Mouse (Mus musculus) layer of hippocampus, postnatal 36 days (tissue): Measurements from ENCODE around the gene Spint2. TPM values are rescaled to one million over a fixed set of nuclear protein-coding genes. Genes with fewer than 3 reads are reported as not detected.

Experiments used
- DNase-seq, 2 experiments: peaks; one replicate each; pipeline ENCODE4 v3.0.0; 2022
- total RNA-seq, 2 experiments: library from RNA; stranded (reverse); gene quantifications; 2 replicates each; pipeline ENCODE4 v1.2.3; 2021

The Spint2 gene
- 10 to 100 TPM; 16.1 to 19.2 TPM for total RNA-seq

DNA sequence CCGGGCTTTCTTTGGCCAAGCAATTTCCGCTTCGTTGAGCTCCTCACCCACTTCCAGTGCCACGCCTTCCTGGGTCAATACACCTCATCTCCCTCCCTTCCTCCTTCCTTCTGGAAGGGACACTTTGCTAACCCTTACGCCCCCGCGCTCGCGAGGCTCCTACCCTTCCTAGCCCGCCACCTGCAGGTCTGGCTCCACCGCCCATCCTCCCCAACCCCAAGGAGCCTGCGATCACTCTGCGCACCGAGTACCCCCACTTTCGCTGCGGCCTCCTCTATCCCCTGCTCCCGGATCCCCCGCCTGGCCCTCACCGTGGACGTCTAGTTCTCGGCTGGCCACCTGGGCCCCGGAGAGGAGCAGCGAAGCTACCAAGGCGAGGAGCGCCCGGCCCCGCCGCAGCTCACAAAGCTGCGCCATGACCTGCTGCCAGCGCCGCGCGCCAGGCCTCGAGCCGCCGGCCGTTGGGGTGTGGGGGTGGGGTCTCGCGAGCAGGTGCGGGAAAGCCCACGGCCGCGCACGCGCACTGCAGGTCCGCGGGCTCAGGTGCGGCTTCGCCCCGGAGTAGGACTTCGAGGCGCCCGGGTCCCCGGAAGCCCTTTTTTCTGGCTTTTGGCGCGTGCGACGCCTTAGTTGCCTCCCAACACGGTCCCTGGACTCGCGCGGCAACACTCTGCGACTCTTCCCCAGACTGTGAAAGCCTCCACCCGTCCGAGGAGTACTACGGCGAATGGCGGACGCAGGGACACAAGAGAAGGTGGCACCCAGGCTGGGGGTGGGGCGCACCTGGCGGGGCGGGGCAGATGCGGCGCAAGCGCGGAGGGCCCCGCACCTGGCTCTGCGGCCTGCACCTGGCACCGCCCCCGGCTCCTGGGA lies at the start of gene Spint2:
Gene Spint2 (minus strand): TSS at position 712 of the 873 bp plus-strand sequence.
- no peak for DNase-seq

DNA sequence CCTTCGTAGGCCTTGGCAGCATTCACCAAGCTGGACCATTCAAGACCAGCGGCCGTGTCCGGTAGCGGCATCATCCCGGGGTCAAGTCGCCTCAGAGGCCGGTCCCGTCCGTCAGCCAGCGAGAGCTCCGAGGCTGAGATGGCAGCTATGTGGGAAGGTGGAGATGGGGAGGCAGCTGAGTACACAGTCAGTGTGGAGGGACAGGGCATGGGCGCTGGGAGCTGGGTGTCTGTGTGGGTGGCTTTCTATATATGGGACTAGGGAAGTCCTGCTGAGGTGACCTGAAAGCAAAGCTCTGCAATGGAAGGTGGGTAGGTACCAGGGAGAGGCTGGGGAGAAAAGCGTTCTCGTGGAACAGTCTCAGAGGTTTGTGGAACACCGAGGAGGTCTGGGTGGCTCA lies 47.3 kb upstream of the Spint2 start:
- no peak for DNase-seq

DNA sequence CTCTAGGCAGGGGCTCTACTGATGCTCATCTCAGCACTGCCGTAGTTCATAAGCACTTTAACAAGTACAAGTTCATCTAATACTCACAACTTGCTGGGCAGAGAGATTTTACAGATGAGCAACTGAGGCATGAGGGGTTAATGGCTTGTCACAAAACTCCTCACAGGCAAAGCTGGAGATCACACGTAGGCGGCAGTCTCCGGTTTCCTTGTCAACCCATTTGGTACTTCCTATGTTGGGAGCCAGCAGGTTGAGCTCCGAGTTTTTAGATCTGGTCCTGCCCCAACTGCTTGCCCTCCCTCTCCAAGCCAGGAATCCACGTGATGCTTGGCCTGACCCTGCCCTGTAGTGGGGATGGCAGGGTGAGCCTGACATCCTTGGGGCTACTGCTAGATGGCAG lies 45.4 kb upstream of the Spint2 start:
- no peak for DNase-seq

DNA sequence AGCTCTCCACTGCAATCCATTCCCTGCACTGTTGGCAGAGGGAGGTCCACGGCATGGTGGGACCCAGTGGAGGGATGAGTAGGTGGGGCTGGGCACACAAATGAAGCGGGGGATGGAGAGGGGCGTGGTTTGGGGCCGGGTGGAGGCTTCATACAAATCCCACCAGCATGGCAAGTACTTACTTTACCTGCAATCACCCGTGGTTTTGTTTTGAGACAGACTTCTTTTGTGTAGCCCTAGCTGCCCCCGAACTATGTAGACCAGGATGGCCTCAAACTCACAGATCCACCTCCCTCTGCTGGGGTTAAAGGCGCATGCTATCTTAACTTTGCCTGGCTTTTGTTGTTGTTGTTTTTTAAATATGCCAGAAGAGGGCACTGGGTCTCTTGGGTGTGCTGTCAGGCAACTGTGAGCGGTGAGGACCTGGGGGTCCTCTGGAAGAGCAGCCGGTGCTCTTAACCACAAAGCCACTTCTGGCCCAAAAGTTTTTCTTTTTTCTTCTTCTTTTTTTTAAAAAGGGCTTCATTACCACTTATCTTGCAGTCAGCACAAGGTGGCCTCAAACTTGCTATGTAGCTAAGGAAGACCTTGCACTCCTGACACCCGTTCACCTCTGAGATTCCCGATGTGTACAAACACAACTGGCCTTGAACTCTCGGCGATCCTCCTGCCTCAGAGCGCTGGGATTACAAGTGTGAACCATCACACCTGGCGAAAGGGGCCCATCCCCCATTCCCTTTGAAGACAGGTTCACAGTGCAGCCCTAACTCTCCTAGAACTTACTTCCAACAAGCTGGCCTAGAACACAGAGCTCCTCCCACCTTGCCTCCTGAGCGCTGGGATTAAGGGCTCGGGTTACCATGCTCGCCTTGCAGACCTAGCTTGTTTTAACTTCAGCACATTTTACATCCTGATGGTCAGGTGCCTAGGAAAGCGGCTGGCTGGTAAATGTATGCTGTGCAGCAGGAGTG lies 37.9 kb upstream of the Spint2 start:
- no peak for DNase-seq

DNA sequence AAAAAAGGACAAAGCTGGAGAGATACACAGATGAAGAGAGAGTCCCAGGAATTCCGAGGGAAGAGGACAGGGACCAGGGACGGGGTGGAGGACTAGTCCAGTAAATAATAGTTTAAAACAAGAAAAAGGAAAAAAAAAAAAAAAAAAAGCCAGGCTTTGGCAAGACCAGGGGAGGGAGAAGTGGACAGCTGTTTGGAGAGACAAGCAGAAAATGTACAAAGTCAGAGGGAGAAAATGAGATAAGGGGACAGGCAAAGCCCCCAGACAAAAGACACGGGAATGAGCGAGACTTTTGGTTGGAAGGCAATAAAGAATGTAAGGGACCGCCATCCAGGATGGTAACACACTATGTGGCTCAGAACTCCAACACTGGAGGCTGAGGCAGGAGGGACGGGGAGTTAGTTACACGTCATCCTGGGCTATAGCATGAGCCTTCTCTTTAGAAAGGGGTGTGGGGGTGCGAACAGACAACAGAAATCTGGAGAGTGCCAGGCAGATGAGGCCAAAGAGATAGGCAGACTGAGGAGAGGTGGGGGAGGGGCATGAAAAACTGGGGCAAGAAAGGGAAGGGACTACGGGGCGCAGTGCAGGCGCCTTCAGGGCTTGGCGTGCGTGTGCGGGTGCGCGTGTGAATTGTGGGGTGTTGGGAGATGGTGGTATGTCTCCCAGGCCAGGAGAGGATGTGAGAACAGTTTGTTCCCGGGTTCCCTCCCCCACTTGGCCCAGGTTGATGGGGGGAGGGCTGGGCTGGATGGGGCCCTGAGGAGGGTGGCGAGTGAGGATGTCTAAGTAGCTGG lies 36.6 kb upstream of the Spint2 start:
- peak; percentile 44 to 53 for DNase-seq

DNA sequence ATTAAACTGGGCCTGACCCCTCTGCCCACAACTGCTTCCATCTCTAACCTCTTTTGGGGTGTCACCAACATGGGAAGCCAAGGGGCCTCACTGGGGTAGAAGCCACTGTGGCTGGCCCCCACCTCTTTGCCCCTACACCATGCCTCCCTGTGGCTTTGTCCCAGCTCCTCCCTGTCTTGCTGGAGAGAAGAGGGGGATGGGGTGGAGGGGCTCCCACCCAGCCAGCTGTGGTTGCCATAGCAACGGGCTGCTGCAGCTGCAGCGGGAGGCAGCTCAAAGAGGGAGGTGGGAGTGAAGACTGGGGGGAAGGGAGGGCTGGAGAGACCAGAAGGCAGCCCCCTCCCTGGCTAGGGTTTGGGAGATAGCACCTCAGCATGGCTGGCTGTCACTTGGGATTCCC lies 35.8 kb upstream of the Spint2 start:
- DNase-seq, result no peak

DNA sequence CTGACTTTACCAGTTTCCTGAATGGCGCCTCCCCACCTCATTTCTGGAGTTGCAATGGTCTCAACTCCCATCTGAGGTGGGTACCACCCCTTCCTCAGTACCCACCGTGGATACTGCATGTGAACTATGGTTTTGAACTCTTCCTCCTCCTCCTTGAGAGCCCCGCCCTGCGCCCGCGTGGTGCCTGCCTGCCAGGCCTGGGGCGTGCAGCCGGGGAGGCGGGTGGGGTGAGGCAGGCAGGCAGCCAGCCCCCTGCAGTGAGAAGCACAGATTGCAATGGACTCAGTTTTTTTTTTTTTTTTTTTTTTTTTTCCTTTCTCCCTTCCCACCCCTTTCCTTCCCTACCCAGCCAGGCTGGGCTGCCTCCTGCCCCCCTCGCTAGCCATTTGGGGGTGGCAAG lies 35.3 kb upstream of the Spint2 start:
- peak; percentile 72 to 73 for DNase-seq

DNA sequence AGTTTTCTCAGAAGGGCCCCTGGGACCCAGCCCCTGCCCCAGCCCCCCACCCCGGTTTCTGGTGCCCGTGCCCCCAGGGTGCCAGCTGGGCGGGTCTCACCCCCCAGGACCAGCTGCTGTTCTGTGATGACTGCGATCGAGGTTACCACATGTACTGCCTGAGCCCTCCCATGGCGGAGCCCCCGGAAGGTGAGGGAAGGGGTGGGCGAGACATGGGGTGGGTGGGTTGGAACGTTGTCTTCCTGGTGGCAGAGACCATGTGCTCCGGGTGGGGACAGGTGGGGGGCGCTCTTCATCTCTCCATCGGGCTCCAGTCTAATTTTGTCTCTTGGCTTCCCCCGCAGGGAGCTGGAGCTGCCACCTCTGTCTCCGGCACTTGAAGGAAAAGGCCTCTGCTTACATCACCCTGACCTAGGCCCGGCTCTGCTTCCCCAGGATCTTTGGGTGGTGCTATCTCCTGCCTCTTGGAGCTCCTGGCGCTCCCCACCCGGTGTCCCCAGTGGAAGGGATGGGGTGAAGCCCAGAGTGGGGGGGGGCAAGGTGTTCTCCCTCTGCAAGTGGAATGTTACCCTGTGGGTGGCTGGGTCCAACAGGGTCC lies 34.5 kb upstream of the Spint2 start:
- DNase-seq, result no peak

DNA sequence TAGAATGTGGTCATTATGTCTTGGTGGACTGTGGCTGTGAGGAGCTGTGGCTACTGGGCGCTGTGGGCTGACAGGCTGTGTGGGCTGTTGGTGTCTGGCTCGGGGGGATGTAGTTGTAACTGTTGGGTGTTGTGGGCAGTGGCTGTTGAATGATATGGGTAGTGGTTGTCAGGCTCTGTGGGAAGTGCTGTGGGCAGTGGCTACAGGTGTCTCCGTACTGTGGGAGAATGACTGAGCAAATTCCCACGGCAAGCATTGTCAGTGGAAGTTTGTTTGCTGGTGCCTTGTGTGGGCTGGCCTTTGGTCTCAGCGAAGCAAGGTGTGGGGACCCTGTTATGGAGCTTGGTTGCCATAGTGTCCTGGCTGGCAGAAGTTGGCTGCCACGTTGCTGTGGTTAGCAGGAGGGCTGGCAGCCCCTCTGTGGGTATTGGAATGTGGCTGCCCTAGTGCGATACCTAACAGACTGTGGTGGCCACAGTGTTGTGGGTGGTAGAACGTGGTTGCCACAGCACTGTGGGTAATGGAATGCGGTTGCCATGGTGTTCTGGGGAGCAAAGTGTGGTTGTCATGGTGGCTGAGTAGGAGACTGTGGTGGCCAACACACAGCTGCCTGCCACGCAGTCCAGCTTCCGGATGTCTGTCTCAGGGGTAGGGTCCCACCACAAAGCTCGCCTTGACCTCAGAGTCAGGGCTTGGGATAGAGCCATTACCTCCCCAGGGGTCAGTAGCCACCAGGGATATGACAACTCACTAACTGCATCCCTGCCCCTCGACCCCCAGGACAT lies 33.3 kb upstream of the Spint2 start:
- peak; percentile 72 to 75 for DNase-seq

DNA sequence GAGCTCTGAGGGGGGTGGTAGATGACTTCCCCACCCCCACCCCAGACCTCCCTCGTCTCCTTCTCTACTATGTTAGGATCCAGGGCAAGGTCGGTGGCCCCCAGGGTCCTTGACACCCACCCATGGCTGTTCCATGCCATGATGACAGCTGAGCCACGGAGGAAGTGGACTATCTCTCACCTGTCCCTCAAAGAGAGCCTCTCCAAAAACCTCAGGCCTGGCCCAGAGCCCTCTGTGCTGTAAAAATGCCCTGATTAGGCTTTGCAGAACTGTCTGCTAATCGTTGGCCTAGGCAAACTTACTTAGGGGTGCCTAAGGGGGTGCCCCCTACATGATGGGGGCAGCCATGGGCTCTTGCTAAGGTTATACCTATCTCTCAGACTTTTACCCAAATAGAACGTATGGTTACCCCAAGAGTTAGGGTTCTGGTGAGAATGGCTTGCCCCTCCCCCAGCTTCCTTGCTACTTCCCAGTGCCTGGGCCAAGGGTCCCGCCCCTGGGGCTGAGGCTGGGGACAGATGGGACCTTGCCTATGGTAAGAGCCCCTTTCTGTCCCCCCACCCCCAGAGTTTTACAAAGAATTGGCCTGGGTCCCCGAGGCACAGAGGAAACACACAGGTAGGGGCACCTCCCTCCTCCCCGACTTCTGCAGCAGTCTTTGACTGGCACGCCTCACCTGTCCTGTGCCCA lies 32.0 kb upstream of the Spint2 start:
- no peak for DNase-seq

DNA sequence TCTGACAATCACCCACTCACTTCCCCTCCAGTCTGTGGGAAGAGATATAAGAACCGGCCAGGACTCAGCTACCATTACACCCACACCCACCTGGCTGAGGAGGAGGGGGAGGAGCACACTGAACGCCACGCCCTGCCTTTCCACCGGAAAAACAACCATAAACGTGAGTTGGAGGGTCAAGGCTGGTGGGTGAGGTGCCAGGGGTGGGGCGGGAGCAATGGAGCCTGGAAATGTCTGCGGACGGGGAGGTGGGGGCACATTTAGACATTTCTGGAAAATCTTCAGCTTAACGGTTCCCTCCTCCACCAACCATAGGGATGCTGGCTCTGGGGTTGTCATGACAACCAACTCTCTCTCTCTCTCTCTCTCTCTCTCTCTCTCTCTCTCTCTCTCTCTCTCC lies 31.3 kb upstream of the Spint2 start:
- no peak for DNase-seq

DNA sequence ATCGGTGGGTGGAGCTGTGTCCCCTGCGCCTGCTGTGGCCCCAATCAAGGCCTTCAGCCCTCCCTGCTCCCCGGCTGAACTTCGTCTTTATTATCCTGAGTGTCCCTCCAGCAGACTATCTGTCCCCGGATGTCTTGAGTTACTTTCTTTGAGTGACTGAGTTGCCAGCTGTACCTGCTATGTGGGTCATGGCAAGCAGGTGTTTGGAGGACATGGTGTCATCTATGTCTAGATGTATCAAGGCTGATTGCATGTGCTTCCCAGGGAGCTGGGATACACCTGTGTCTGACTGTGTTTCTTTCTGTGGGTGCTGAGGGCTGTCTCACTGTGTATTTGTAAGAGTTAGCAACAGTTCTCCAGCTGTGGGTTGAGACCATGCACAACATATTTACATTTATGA lies 28.0 kb upstream of the Spint2 start:
- DNase-seq, result no peak

DNA sequence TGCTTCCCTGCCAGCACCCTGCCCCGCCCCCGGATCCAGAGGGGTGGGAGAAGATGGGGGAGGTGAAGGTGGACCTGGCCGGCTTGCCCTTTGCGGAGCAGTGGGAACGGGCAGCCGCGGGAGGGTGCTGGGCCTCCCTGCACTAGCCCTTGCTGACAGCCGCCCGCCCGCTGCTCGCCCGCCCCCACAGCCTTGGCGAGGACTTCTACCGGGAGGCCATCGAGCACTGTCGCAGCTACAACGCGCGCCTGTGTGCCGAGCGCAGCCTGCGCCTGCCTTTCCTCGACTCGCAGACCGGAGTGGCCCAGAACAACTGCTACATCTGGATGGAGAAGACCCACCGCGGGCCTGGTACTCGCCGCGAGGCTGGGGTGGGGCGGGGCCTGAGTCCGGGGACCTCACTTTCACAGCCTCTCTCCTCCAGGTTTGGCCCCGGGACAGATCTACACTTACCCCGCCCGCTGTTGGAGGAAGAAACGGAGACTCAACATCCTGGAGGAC lies 27.6 kb upstream of the Spint2 start:
- peak in 1 of 2 experiments; percentile 65 for DNase-seq

DNA sequence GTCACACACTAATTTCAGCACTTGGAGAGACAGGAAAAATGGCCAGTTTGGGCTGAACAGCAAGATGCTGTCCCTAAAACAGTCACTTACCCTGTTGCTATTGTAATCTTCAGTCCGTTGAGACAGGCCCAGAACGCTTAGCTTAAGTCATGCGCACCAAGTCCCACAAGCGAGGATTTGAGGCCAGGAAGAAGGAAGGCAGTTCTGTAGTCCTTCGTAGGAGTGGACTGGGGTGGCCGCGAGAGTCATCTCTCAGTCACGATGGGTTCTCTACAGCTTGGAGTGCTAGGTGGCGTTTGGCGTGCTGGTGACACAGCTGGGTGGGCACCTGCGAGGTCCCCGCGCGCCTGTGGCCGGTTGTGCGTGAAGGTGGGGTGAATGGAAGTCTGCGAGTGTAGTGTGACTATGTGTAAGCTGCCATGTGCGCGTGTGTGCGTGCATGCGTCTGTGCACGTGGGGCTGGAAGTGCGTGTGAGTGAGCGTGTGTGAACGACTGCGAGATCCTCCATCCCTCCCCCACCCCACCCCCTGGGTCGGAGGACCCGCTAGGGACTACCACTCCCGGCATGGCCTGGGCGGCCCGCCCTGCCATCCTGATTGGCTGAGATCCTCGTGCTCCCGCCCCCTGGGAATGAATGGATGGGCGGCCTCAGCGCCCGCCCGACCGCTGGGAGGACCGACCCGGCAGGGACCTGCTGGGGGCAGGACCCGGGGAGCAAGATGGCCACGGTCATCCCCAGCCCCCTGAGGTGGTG lies 25.8 kb upstream of the Spint2 start:
- DNase-seq, result peak; percentile 93 to 94

DNA sequence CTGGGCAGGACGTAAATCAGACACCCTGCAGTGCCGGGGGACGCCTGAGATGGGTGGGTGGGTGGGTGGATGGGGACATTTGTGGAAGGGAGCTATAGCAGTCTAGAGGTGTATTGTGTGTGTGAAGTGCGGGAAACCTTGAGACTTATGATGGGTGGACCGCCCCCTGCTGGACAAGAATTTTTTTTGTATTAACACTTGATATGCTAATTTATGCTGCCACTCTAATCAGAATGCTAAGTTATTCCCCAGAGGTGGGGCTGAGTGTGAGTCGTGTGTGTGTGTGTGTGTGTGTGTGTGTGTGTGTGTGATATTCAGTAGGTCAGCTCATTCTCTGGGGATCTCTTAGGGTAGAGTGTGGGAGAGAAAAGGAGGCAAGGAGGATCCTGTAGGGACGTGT lies 24.9 kb upstream of the Spint2 start:
- no peak for DNase-seq

DNA sequence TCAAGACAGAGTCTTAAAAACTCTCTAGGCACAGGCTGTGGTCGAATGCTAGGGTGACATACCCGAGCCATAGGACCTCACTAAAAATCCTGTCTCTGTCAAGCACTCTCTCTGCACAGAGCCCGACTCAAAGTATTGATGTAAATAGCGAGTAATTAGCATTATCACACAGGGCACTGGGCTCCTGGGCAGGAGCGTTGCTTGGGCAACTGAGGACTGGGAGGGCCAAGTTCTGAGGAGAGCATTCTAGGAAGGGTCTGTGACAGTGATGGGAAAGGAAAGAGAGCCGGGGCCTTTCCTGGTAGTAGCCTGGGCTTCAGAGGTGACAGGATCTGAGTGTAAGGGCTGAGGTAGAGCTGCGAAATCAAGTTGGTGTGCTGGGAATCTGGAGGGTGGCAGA lies 24.4 kb upstream of the Spint2 start:
- DNase-seq, result no peak

DNA sequence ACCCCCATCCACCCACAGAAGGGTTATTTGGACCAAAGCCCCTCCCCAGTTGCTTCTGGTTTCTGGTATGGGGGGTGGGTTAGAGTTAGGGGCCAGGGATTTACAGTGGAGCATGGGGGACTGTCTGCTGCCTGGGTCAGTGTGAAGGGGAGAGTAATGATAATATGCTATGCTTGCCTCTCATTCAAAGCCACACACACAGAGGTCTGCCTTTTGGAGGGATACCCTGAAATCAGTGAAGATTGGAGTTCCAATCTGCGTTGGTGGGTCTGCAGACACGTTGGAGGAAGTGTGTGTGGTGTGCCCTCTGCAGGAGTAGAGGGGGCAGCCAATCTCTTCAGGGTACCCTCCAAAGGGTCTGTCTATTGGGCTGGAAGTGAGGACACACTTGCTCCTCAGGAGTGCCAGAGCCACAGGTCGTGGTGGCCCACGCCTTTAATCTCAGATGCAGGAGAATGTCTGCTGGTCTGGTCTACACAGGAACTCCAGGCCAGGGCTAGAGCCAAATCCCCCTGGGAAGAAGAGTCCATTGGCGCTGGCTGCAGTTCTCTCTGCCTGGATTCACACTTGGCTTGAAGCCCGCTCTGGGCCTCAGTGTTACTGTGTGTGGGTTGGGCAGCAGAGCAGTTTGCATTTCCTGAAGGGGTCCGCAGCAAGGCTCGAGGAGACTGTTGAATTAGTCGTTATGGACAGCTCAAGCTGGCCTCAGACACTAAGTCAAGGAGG lies 23.7 kb upstream of the Spint2 start:
- DNase-seq, result no peak

DNA sequence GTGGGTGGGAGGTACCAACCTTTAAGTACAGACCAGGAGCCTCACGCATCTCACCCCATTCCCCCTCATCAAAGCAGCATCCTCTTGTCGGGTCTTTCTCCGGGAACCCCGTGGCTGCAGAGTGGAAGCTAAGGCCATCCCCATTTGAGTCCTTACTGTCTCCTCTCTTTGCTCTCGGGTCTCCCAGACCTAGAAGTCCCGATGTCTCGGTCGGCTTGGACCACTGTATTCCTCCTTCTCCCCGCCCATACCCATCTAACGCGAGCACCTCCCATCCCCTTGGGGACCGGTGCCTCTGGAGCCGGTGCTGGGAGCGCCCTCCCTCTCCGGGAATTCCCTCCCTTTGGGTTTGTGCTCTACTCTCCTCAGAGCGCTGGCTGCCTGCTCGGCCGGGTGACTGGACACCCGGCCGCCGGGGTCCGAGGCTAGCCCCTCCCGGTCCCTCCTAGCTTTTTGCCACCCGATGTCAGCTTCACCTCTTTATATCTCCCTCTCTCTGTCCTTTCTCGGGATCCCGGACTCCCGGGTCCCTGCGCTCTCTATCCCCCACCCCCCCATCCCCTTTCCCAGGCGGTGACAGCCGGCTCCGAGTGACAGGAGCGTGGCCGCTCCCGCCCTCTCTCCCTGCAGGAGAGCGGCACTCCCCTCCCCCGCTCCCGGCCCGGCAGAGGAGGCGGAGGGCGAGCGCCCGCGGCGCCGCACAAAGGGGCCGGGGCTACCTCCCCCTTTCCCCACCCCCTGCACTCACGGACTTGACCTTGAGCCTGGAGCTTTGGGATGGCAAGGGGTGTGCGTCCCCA lies 23.0 kb upstream of the Spint2 start:
- DNase-seq, result no peak
